Mouse (Mus musculus) neural tube, postnatal 0 days (tissue): Measurements from ENCODE around the gene Dgkg. TPM values are rescaled to one million over a fixed set of nuclear protein-coding genes. Genes with fewer than 3 reads are reported as not detected.

Experiments
- microRNA-seq: library from miRNA; unstranded; fragments of <30 nt; microRNA quantifications from one replicate; pipeline ENCODE4, GENCODE M21; 2016
- polyA plus RNA-seq: library from polyadenylated mRNA; unstranded; fragments of >200 nt; fragmentation: Nextera tagmentation; extraction: Ambion mirVana; gene quantifications from 2 replicates; pipeline ENCODE4 v1.2.1, GENCODE M21; 2015

Gene Dgkg
- 9.9 and 10.8 TPM in 2 replicates for polyA plus RNA-seq

GRCm38 (mm10) chr16:22656533-22657444 is at the start of gene Dgkg:
Gene Dgkg (minus strand): TSS chr16:22657221.

DNA sequence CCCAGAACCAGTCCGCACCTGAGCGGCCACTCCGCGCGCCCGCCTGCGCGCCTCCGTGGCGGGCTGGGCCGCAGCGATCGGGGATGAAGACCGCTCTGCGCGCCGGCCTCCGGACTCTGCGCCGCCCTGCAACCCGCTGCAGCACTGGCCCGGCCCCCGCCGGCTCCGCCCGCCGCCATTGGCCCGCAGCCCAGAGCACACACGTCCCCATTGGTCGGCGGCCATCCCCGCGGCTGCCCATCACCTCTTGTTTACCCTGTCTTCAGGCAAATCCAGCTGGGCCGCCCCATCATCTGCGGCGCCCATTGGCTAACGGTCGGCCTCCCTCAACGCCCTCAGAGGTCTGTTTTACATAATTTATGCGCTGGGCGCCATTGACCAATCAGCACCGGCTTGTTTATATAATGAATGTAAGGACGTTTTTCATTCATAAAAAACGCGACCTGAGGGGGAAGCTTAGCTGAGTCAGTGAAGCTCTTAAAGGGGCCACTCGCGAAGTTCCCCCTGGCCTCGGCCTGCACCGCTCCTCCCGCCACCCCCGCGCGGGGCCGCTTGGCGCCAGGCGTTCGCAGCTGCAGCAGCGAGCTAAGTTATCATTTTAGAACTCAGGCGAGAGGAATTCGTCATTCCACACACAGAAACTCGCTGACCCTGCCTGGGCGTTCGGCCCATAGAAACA is 217.4 kb downstream of the Dgkg start, which contains the start of gene Etv5:
TSS of gene Etv5 (minus strand) at position 221 of the 679 bp plus-strand sequence.

Small RNA genes lying within 50 kb of the gene (microRNA-seq; reads per million reads assigned to microRNA genes)
- gene Mir6362: not detected
- not detected for gene Mir8095

Other genes with a start within 250 kb of the Dgkg start
- gene Etv5, start 217.5 kb downstream of the Dgkg start, polyA plus RNA-seq: 30.9 and 31.6 TPM in 2 replicates
- 0.36 TPM in 1 of 2 replicates, not detected in the other for gene Crygs, start 154.4 kb upstream of the Dgkg start, polyA plus RNA-seq
- gene Tbccd1, start 200.4 kb upstream of the Dgkg start, polyA plus RNA-seq: 16.4 and 16.7 TPM in 2 replicates
- gene Dnajb11, start 200.6 kb upstream of the Dgkg start, polyA plus RNA-seq: 86.0 and 92.5 TPM in 2 replicates
- gene Ahsg, start 234.1 kb upstream of the Dgkg start, polyA plus RNA-seq: 1.2 and 3.1 TPM in 2 replicates